Mouse (Mus musculus): ENCODE data around the gene Pde1b.

DNA sequence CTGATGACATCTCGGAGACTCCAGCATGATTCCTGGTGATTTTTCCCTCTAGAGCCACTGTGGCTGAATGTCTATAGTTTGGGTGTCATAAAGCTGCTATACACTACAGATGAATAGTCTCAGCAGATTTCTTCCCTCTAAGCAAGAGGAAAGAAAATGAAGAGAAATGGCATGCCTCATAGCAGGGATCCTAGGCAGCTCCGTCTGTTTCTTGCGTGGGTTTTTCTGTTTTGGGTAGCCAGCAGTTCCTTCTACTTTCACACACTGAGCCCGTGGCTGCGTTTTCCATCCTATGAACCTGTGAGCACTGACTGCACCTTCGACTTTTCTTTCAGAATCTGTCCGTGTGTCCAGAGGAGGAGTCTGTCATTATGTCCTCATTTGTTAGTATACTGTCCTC, 29.7 kb upstream of the Pde1b start:
- TF ChIP-seq CTCF (IDR thresholded peaks at IDR 0.05; ENCODE audit: borderline replicate concordance, insufficient read depth, low read length) (no peak), POLR2A (IDR thresholded peaks at IDR 0.05; ENCODE audit: low read depth, low read length) (no peak)
